Mouse (Mus musculus) lung, postnatal 36 days (tissue): Measurements from ENCODE around the gene Crat.

Experiments
- DNase-seq: peaks from one replicate; pipeline ENCODE4 v3.0.0; 2022; ENCODE audit warnings: mixed read lengths

Crat gene

GRCm38 (mm10) chr2:30402843-30403242, 12.8 kb downstream of the Crat start:
- no peak for DNase-seq

- DNase-seq, result no peak
These were observed 13.2 kb downstream of the Crat start for GRCm38 (mm10) chr2:30402351-30402826.

GRCm38 (mm10) chr2:30401581-30401980, 14.0 kb downstream of the Crat start:
- DNase-seq, result no peak

GRCm38 (mm10) chr2:30399191-30400171, 16.1 kb downstream of the Crat start:
- peak; percentile 83 for DNase-seq

- no peak for DNase-seq
These were observed 17.6 kb downstream of the Crat start for GRCm38 (mm10) chr2:30397986-30398512.

GRCm38 (mm10) chr2:30396246-30396645, 19.4 kb downstream of the Crat start:
- no peak for DNase-seq

GRCm38 (mm10) chr2:30395757-30396156, 19.9 kb downstream of the Crat start:
- no peak for DNase-seq

- no peak for DNase-seq
These were observed 22.3 kb downstream of the Crat start for GRCm38 (mm10) chr2:30393370-30393656.

GRCm38 (mm10) chr2:30392577-30393369, 22.8 kb downstream of the Crat start:
- peak; percentile 94 for DNase-seq

- peak; percentile 98 for DNase-seq
These were observed 23.5 kb downstream of the Crat start, which contains the start of gene Dolpp1 for GRCm38 (mm10) chr2:30392114-30392576. Gene Dolpp1 (plus strand): TSS chr2:30392254.

- DNase-seq, result no peak
These were observed 26.6 kb downstream of the Crat start for GRCm38 (mm10) chr2:30389000-30389399.

- DNase-seq, result no peak
These were observed 28.7 kb downstream of the Crat start for GRCm38 (mm10) chr2:30386913-30387312.

GRCm38 (mm10) chr2:30385591-30385990, 30.0 kb downstream of the Crat start:
- DNase-seq, result no peak

GRCm38 (mm10) chr2:30384814-30385213, 30.8 kb downstream of the Crat start:
- no peak for DNase-seq

GRCm38 (mm10) chr2:30381377-30381725, 34.3 kb downstream of the Crat start:
- DNase-seq, result no peak

- DNase-seq, result no peak
These were observed 34.8 kb downstream of the Crat start for GRCm38 (mm10) chr2:30380564-30381376.

GRCm38 (mm10) chr2:30379307-30379706, 36.3 kb downstream of the Crat start:
- DNase-seq, result no peak

GRCm38 (mm10) chr2:30377721-30378120, 37.9 kb downstream of the Crat start:
- no peak for DNase-seq

- DNase-seq, result no peak
These were observed 39.7 kb downstream of the Crat start for GRCm38 (mm10) chr2:30375893-30376292.

- DNase-seq, result no peak
These were observed 42.9 kb downstream of the Crat start for GRCm38 (mm10) chr2:30372726-30373125.

- DNase-seq, result peak; percentile 82
These were observed 44.1 kb downstream of the Crat start for GRCm38 (mm10) chr2:30371544-30371943.

- DNase-seq, result peak; percentile 48
These were observed 49.4 kb downstream of the Crat start for GRCm38 (mm10) chr2:30366203-30366602.
